Mouse (Mus musculus) adipocyte (in vitro differentiated cells): Measurements from ENCODE around the gene Rmnd5b.
A peak's percentile ranks its signal among the peaks of the same experiment; 100 is the strongest.
"Not testable (repeated sequence)": the region's sequence is repeated elsewhere in the genome, so short reads cannot be mapped to it uniquely, and the experiment has no call there.

Source experiments
- DNase-seq: peaks from one replicate; pipeline ENCODE4 v3.0.0-alpha.2; 2016; ENCODE audit warnings: low spot score

Rmnd5b gene

GRCm38 (mm10) chr11:51635525-51636322 is at the start of gene Rmnd5b:
TSS of gene Rmnd5b (minus strand) at chr11:51635896.
- peak; percentile 86 for DNase-seq

GRCm38 (mm10) chr11:51681976-51682374 is 46.3 kb upstream of the Rmnd5b start:
- DNase-seq, result no peak

- peak; percentile 93 for DNase-seq
These were observed 45.8 kb upstream of the Rmnd5b start for GRCm38 (mm10) chr11:51681324-51681975.

GRCm38 (mm10) chr11:51679466-51679865 is 43.8 kb upstream of the Rmnd5b start:
- no peak for DNase-seq

GRCm38 (mm10) chr11:51677737-51678418 is 42.2 kb upstream of the Rmnd5b start:
- no peak for DNase-seq

- no peak for DNase-seq
These were observed 39.7 kb upstream of the Rmnd5b start for GRCm38 (mm10) chr11:51675386-51675785.

GRCm38 (mm10) chr11:51673291-51673690 is 37.6 kb upstream of the Rmnd5b start:
- no peak for DNase-seq

- no peak for DNase-seq
These were observed 35.7 kb upstream of the Rmnd5b start for GRCm38 (mm10) chr11:51671376-51671775.

- DNase-seq, result no peak
These were observed 35.1 kb upstream of the Rmnd5b start for GRCm38 (mm10) chr11:51670846-51671245.

- DNase-seq, result not testable (repeated sequence)
These were observed 29.1 kb upstream of the Rmnd5b start for GRCm38 (mm10) chr11:51664747-51665146.

GRCm38 (mm10) chr11:51662632-51663031 is 26.9 kb upstream of the Rmnd5b start:
- no peak for DNase-seq

- DNase-seq, result no peak
These were observed 26.2 kb upstream of the Rmnd5b start for GRCm38 (mm10) chr11:51661867-51662365.

- peak; percentile 67 for DNase-seq
These were observed 23.0 kb upstream of the Rmnd5b start for GRCm38 (mm10) chr11:51658705-51659104.

- DNase-seq, result no peak
These were observed 22.6 kb upstream of the Rmnd5b start for GRCm38 (mm10) chr11:51658291-51658690.

GRCm38 (mm10) chr11:51656798-51657521 is 21.3 kb upstream of the Rmnd5b start:
- no peak for DNase-seq

GRCm38 (mm10) chr11:51654891-51655290 is 19.2 kb upstream of the Rmnd5b start:
- peak; percentile 72 for DNase-seq

GRCm38 (mm10) chr11:51653736-51654135 is 18.0 kb upstream of the Rmnd5b start:
- no peak for DNase-seq

GRCm38 (mm10) chr11:51652889-51653418 is 17.3 kb upstream of the Rmnd5b start:
- no peak for DNase-seq

- DNase-seq, result peak; percentile 39
These were observed 15.2 kb upstream of the Rmnd5b start, which contains the start of the genes N4bp3 and D930048N14Rik for GRCm38 (mm10) chr11:51650691-51651515. TSS of gene N4bp3 (minus strand) at chr11:51650842. TSS of gene D930048N14Rik (plus strand) at chr11:51650954.

GRCm38 (mm10) chr11:51650261-51650660 is 14.6 kb upstream of the Rmnd5b start:
- no peak for DNase-seq

- no peak for DNase-seq
These were observed 14.1 kb upstream of the Rmnd5b start for GRCm38 (mm10) chr11:51649889-51650199.
